Mouse (Mus musculus) small intestine, adult 2 months (tissue): Measurements from ENCODE around the gene Mrpl14. TPM values are rescaled to one million over a fixed set of nuclear protein-coding genes. Genes with fewer than 3 reads are reported as not detected.
A peak's percentile ranks its signal among the peaks of the same experiment; 100 is the strongest.

Experiments
- H3K27ac ChIP-seq: fragments of 200-500 bp; 2 replicates; pipeline ENCODE4 v1.5.1; 2012; ENCODE audit warnings: low read depth, low read length, control low read depth, inconsistent platforms; ENCODE audit not compliant: insufficient read depth
- H3K27me3 ChIP-seq: fragments of 200-500 bp; 2 replicates; pipeline ENCODE4 v1.6.1; 2012; ENCODE audit warnings: mild to moderate bottlenecking, moderate library complexity, low read length, inconsistent platforms; ENCODE audit not compliant: control insufficient read depth, insufficient read depth
- H3K36me3 ChIP-seq: fragments of 200-500 bp; 2 replicates; pipeline ENCODE4 v1.6.1; 2012; ENCODE audit warnings: mild to moderate bottlenecking, low read length, control low read depth, inconsistent platforms; ENCODE audit not compliant: control insufficient read depth, insufficient read depth
- H3K4me1 ChIP-seq: fragments of 200-500 bp; 2 replicates; pipeline ENCODE4 v1.6.1; 2012; ENCODE audit warnings: low read length, inconsistent platforms, mixed read lengths; ENCODE audit not compliant: control insufficient read depth, insufficient read depth, insufficient read length
- H3K4me3 ChIP-seq: fragments of 200-500 bp; 2 replicates; pipeline ENCODE4 v1.5.1; 2012; ENCODE audit warnings: low read depth, mild to moderate bottlenecking, control low read depth, inconsistent platforms, low read length, moderate library complexity
- CTCF ChIP-seq: fragments of 200-500 bp; IDR thresholded peaks from 2 replicates; pipeline ENCODE4 v1.5.1; 2012; ENCODE audit warnings: low read depth, mild to moderate bottlenecking, control low read depth, inconsistent platforms, low read length, moderate library complexity, mixed read lengths; ENCODE audit not compliant: insufficient replicate concordance, insufficient read length; ENCODE audit errors: extremely low read depth
- POLR2A ChIP-seq: fragments of 200-500 bp; IDR thresholded peaks from 2 replicates; pipeline ENCODE4 v1.6.1; 2012; ENCODE audit warnings: low read depth, mild to moderate bottlenecking, control low read depth, inconsistent platforms, low read length, moderate library complexity
- WGBS: fragments of 180-500 bp; shearing (Covaris S2); methylation state at CpG from one replicate; pipeline ENCODE4 v1.1.7; 2018; 5-methylcytosine and 5-hydroxymethylcytosine counted together
- polyA plus RNA-seq: library from polyadenylated mRNA; depleted of rRNA; stranded (reverse); fragments of >200 nt; gene quantifications from 2 replicates; pipeline ENCODE4 v1.2.3, GENCODE M21; 2012; rRNA removed

The Mrpl14 gene
- 105 and 161 TPM in 2 replicates for polyA plus RNA-seq

- WGBS: under 1% methylated on average over 49 of the region's 50 CpGs
- TF ChIP-seq CTCF (no peak), POLR2A (peak; percentile 55)
- Histone ChIP-seq H3K27ac (peak within 1 kb of the TSS; percentile 21), H3K4me3 (peak within 1 kb of the TSS; percentile 96), H3K36me3 (no peaks in the 10 kb centered on the region), H3K4me1 (peaks cover 16% of the 10 kb centered on the region), H3K27me3 (no peaks in the 10 kb centered on the region)
These were observed at the start of gene Mrpl14 for GRCm38 (mm10) chr17:45686093-45686619. Mrpl14 (plus strand) TSS chr17:45686322.

GRCm38 (mm10) chr17:45638596-45639295 is 47.4 kb upstream of the Mrpl14 start:
- H3K27ac ChIP-seq: no peak overlapping the region
- 78% methylated on average over 16 of the region's 16 CpGs for WGBS
- TF ChIP-seq CTCF (no peak), POLR2A (no peak)

GRCm38 (mm10) chr17:45641981-45642380 is 44.1 kb upstream of the Mrpl14 start:
- Histone ChIP-seq H3K36me3 (no peaks in the 10 kb centered on the region), H3K27me3 (no peaks in the 10 kb centered on the region), H3K4me3 (no peak overlapping the region), H3K27ac (no peak overlapping the region), H3K4me1 (no peaks in the 10 kb centered on the region)
- TF ChIP-seq CTCF (no peak), POLR2A (no peak)
- WGBS: 68% methylated on average over 8 of the region's 8 CpGs

More at GRCm38 (mm10) chr17:45638596-45639295, 47.4 kb upstream of the Mrpl14 start:
- Histone ChIP-seq H3K4me3 (no peak overlapping the region), H3K36me3 (no peaks in the 10 kb centered on the region), H3K27me3 (no peaks in the 10 kb centered on the region), H3K4me1 (no peaks in the 10 kb centered on the region)

- WGBS: 25% methylated on average over 12 of the region's 12 CpGs
- Histone ChIP-seq H3K4me1 (no peaks in the 10 kb centered on the region), H3K4me3 (no peak overlapping the region), H3K36me3 (no peaks in the 10 kb centered on the region), H3K27ac (no peak overlapping the region), H3K27me3 (no peaks in the 10 kb centered on the region)
- TF ChIP-seq POLR2A: no peak
- TF ChIP-seq CTCF: peak; percentile 80; the same call in 1 of the 2 replicates
These were observed 43.4 kb upstream of the Mrpl14 start for GRCm38 (mm10) chr17:45642701-45643100.

GRCm38 (mm10) chr17:45644185-45644584 is 41.9 kb upstream of the Mrpl14 start:
- TF ChIP-seq CTCF: no peak
- no peak for TF ChIP-seq POLR2A
- Histone ChIP-seq H3K27me3 (no peaks in the 10 kb centered on the region), H3K4me1 (no peaks in the 10 kb centered on the region), H3K27ac (no peak overlapping the region), H3K36me3 (no peaks in the 10 kb centered on the region), H3K4me3 (no peak overlapping the region)
- 93% methylated on average over 4 of the region's 4 CpGs for WGBS

GRCm38 (mm10) chr17:45653233-45653632 is 32.9 kb upstream of the Mrpl14 start:
- H3K27ac ChIP-seq: no peak overlapping the region
- no peaks in the 10 kb centered on the region for H3K36me3 ChIP-seq
- no peaks in the 10 kb centered on the region for H3K4me1 ChIP-seq
- 46% methylated on average over 7 of the region's 7 CpGs for WGBS
- H3K4me3 ChIP-seq: no peak overlapping the region
- no peak for TF ChIP-seq POLR2A
- H3K27me3 ChIP-seq: no peaks in the 10 kb centered on the region

GRCm38 (mm10) chr17:45655820-45656219 is 30.3 kb upstream of the Mrpl14 start:
- H3K27ac ChIP-seq: no peak overlapping the region
- H3K4me3 ChIP-seq: no peak overlapping the region
- TF ChIP-seq POLR2A: no peak
- TF ChIP-seq CTCF: no peak
- no peaks in the 10 kb centered on the region for H3K27me3 ChIP-seq
- no peaks in the 10 kb centered on the region for H3K4me1 ChIP-seq
- WGBS: 20% methylated on average over 6 of the region's 6 CpGs
- H3K36me3 ChIP-seq: no peaks in the 10 kb centered on the region
